Mouse (Mus musculus) CD4-positive, CD25-positive, alpha-beta regulatory T cell, adult 4 months (primary cell): ENCODE measurements around the gene Sinhcaf. TPM values are rescaled to one million over a fixed set of nuclear protein-coding genes. Genes with fewer than 3 reads are reported as not detected.
A peak's percentile ranks its signal among the peaks of the same experiment; 100 is the strongest.
"Not testable (repeated sequence)": the region's sequence is repeated elsewhere in the genome, so short reads cannot be mapped to it uniquely, and the experiment has no call there.

Experiments
- ATAC-seq: one replicate; pipeline ENCODE4 v1.8.0; 2017
- polyA plus RNA-seq, 2 experiments: library from polyadenylated mRNA; unstranded; fragments of 100-300 nt; shearing (Covaris generic); gene quantifications; one replicate each; pipeline ENCODE4 v1.2.1; 2017

Sinhcaf gene
- polyA plus RNA-seq, 2 experiments from 2014 or later: 61.1 to 67.1 TPM

DNA sequence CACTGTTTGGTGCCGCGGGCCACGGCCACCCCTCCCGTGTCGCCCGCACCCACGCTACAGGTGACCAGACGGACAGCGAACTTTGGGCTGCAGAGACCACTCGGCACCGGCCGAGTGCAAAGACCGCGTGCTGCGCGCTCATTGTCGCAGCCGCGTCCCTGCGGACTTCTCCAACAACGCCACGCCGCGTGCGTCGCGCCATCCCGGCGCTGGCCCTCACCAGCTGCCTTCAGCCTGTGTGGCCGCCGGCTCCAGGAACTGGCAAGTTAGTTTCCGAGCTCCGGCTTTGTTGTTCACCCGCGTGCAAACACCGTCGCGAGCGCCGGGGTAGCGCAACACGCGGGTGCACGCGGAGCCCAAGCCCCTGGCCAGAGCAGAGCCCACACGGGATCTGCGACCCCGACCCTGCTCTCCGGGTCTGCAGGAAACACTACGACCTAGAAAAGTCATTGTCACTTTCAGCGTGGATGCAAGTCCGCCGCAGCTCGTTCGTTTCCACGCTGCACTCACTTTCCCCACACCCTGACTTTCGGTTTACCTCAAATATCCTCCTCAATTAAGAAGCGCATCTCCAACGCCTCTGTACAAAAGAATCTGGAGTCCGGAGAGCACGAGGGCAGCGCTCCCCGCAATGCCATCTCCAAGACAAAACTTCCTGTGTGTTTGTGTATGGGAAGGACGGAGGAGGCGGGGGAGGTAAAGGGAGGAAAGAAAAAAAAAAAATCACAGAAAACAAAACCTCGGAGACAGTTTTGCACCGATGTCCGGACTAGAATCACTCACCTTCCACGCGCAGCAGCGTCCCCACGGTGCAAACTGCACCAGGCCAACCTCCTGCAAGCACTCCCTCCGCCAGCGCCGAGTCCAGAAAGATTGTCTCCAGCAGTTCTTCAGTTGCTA lies 508 bp downstream of the Sinhcaf start:
- peak; percentile 42 for ATAC-seq

- ATAC-seq: peak; percentile 53
These were observed 1.3 kb downstream of the Sinhcaf start for GRCm38 (mm10) chr6:148944767-148945508.

GRCm38 (mm10) chr6:148944344-148944766 lies 1.9 kb downstream of the Sinhcaf start:
- ATAC-seq: peak; percentile 3

GRCm38 (mm10) chr6:148943695-148944094 lies 2.6 kb downstream of the Sinhcaf start:
- ATAC-seq: no peak

DNA sequence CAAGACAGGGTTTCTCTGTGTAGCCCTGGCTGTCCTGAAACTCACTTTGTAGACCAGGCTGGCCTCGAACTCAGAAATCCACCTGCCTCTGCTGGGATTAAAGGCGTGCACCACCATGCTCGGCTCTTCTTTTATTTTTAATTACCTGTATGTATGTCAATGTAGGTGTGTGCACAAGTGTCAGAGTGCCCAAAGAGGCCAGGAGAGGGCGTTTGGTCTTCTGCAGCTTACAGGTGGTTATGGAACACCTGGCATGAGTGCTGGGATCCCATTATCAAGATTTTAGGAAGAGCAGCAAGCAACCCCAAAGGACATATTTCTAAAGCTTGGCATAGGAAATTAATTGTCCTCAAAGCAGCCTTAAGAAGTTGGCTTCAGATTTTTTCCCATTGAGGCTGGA lies 3.9 kb downstream of the Sinhcaf start:
- no peak for ATAC-seq

- no peak for ATAC-seq
These were observed 4.4 kb downstream of the Sinhcaf start for GRCm38 (mm10) chr6:148941880-148942279.

DNA sequence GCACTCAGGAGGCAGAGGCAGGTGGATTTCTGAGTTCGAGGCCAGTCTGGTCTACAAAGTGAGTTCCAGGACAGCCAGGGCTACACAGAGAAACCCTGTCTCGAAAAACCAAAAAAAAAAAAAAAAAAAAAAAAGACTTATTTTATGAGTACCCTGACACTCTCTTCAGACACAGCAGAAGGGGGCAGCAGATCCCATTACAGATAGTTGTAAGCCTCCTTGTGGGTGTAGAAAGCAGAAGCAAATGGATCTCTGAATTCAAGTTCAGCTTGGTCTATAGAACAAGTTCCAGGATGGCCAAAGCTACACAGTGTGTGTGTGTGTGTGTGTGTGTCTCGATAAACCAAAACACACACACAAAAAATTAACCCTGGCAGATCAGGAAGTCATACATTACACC lies 5.9 kb downstream of the Sinhcaf start:
- ATAC-seq: not testable (repeated sequence)

DNA sequence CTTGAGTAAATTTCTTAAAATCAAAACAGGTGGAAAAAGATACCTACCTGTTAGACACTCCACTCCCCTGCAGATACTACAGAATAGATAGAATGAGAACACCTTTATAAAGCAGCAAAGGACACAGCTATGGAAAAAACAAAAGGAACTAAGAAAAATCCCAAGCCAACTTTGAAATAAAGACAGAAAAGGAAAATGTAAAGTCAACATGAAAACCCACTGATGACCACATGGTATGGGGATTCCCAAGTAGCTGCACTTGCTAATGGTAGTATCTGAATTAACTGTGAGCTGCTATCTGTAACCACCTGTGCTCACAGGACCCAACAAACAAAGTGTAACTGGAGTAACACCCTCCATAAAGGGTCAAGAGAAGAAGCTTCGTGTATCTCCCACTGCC lies 8.6 kb downstream of the Sinhcaf start:
- no peak for ATAC-seq

DNA sequence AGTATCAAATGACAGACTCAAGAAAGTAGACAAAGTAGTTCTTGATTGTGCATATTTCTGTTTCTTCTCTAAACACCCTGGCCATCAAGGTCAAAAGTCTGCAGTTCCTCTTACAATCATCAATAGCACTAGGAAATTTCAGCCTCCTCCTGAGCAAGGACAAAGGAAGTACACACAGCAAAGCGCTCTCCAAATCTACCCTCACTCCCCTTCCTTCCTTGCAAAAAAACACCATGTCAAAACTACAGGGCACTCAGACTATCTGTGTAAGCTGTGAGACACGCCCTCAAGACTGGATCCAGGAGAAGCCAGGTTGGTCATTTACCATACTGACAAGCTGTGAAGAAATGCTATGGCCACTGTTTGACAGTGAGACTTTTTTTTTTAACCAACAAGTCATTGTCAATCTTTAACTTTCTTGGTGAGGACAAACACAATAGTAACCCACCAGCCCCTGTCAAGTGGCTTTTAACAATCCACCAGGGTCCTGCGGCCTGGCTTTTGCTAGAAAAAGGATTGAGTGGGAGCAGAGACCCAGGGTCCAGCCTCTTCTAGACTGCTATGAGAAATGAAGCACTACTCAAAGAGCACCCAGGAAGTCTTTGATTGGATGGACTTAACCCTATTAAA lies 11.2 kb downstream of the Sinhcaf start:
- ATAC-seq: no peak

DNA sequence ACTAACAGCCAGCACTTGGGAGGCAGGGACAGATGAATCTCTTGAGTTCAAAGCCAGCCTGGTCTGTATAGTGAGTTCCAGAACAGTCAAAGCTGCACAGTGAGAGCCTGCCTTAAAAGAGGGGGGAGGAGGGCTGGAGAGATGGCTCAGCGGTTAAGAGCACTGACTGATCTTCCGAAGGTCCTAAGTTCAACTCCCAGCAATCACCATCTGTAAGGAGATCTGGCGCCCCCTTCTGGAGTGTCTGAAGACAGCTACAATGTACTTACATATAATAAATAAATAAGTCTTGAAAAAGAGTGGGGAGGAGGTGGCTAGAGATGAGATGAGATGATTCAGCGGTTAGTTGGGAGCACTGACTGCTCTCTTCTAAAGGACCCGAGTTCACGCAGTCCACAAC lies 15.0 kb downstream of the Sinhcaf start:
- ATAC-seq: no peak

DNA sequence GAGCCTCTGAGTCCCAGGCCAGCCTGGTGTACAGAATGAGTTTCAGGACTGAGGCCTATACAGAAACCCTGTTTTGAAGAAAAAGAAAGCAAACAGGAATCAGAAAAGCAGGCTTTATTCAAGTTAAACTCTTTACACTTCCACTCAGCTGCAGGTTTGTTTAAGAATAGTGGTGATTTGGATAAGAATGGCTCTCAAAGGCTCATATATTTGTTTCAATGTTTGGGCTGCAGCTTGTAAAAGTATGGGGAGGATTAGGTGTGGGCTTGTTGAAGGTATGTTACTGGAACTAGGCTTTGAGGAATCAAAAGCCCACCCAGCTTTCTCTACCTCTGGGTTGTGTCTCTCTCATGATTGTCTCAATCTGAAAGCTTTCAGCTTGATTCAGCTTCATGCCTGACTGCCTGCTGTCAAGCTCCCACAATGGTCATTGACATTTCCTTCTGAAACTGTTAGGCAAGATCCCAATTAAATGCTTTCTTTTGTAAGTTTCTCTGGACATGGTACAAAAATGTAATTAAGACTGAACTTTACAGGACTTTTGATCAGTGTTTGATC lies 27.3 kb downstream of the Sinhcaf start:
- ATAC-seq: no peak

- no peak for ATAC-seq
These were observed 28.6 kb downstream of the Sinhcaf start for GRCm38 (mm10) chr6:148917672-148918071.

GRCm38 (mm10) chr6:148916817-148917216 lies 29.4 kb downstream of the Sinhcaf start:
- ATAC-seq: peak; percentile 49

DNA sequence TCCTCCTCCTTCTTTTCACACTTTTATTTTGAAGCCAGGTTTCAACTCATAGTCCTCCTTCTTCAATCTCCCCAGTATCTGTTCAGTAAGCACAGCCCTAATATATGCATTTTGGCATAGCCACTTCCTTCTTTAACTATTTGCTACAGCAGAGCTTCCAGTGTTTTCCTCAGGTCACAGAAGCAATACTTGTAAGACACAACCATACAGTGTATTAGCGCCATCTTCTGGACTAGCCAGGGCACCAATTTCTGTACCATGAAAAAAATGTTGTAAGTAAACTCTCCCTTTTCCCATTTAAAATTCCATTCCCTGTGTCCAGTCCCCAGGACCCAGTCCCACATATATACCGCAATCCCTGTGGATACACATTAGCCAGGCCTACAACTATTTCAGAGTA lies 32.3 kb downstream of the Sinhcaf start:
- ATAC-seq: peak; percentile 90

GRCm38 (mm10) chr6:148911906-148912305 lies 34.4 kb downstream of the Sinhcaf start:
- ATAC-seq: not testable (repeated sequence)

DNA sequence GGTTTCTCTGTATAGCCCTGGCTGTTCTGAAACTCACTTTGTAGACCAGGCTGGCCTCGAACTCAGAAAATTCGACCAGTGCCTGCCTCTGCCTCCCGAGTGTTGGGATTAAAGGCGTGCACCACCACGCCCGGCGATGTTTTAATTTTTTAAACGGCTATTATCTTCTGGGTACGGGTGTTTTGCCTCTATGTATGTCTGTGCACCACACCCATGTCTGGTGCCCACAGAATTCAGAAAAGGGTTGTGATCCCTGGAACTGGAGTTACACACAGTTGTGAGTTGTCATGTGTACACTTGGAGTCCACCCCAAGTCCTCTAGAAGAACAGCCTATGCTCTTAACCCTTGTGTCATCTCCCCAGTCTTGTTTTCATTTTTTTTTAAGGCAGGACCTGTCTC lies 39.3 kb downstream of the Sinhcaf start:
- no peak for ATAC-seq

DNA sequence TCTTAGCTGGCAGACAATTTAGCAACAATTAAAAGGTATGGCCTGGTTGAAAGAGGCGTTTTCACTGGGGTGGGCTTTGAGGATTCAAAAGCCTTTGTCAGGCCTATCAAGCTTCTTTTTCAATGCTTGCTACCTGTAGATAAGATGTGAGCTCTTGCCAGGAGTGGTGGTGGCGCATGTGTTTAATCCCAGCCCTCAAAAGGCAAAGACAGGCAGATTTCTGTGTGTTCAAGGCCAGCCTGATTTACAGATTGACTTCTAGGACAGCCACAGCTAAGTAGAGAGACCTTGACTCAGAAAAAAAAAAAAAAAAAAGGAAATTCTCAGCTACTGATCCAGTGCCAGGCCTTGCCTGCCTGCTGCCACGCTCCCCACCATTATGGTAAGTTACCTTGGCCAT lies 43.5 kb downstream of the Sinhcaf start:
- no peak for ATAC-seq

- ATAC-seq: peak; percentile 16
These were observed 49.8 kb downstream of the Sinhcaf start for GRCm38 (mm10) chr6:148896507-148896851.

DNA sequence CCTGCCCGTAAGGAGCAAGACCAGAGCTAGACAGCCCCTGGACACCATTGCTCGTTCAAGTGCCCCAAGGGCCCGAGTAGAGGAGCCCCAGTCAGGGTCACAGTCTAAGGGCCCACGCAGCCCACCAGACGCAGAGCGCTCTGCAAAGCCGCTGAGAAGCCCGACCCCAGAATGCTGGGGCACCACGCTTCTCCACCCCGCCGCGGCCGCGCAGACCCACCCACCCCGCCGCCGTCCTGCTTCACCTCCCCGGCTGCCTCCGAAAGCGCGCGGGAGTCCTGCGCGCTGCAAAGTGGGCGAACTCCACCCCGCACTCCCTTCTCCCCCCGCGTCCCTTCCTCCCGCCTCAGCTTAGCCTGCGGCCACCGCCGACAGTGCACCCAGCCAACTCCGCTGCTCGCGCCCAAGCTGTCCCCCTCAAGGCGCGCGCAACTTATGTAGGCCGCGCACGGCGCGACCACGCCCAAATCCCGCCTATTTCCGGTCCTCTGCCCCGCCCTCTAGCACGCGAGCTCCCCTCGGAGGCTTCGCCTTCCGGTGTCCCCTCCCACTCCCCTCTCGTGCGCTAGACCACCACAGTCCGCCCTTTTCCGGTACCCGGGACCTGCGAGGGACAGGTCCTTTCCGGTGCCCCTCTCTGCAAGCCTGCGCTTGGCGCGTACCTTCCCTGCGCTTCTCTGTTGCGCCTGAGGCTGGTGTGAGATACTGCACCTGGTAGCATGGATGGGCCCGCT lies 50.3 kb downstream of the Sinhcaf start, which contains the start of gene Caprin2:
Gene Caprin2 (minus strand): TSS at position 465 of the 734 bp plus-strand sequence.
- peak; percentile 93 for ATAC-seq

- ATAC-seq: peak; percentile 1
These were observed 51.1 kb downstream of the Sinhcaf start for GRCm38 (mm10) chr6:148894888-148895772.

GRCm38 (mm10) chr6:148873911-148874310 lies 72.4 kb downstream of the Sinhcaf start:
- no peak for ATAC-seq
